Mouse (Mus musculus): ENCODE measurements around the gene Acbd5. TPM values are rescaled to one million over a fixed set of nuclear protein-coding genes. Genes with fewer than 3 reads are reported as not detected.

Gene Acbd5
- 23.7 and 24.2 TPM in 2 replicates for polyA plus RNA-seq (2014; fragmentation: Nextera tagmentation; extraction: Ambion mirVana)

DNA sequence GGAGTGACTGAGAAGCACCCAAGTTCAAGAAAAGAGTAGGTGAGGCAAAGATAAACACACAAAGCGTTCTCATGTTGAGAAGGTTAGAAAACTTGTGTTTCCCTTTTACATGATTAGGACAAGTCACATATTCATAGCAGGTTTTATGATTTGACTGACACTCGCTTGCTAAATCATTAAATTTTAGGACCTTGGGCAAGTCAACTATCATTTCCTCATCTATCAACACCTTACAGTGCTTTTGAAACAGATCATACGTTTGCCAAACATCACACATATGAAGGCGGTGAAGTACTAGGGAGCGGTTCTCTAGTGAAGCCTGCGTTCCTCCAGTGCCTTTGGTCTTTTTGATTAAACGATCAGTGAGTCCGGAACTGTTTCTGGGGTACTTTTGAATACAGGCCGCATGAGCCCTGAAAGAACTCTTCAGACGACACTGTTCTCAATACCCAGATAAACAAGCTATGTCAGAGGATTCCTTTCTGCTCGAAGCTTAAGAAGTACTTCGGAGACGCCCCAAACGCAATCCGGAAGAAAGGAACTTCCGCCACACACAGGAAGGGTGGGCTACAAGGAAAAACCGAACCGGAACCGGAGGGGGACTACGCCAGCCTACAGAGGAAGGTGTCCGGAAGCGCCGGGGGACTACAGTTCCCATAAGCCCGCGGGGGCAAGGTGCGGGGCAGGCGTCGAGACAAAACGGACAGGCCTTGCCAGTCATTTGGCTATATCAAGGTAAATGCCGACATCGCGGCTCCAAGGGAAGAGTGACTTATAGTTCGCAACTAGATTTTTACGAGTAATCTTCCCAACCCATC, at the start of gene Acbd5:
Gene Acbd5, plus strand, starts transcription at position 616 of the 818 bp plus-strand sequence.
- Histone ChIP-seq H3K4me2 (ENCODE audit: low read length) (peak within 1 kb of the TSS; percentile 95), H3K4me3 (ENCODE audit: low read depth, low read length) (peak within 1 kb of the TSS; percentile 67), H3K4me1 (replicated peaks; ENCODE audit: control insufficient read depth, insufficient read depth, low read length) (no peaks in the 10 kb centered on the region), H3K27me3 (replicated peaks; ENCODE audit: control insufficient read depth, insufficient read depth, low read length) (no peaks in the 10 kb centered on the region), H3K9me3 (ENCODE audit: control insufficient read depth, low read length) (no peaks in the 10 kb centered on the region), H3K27ac (ENCODE audit: low read depth) (peak within 1 kb of the TSS; percentile 94), H3K36me3 (ENCODE audit: control insufficient read depth, insufficient read depth, low read length) (no peaks in the 10 kb centered on the region), H3K9ac (ENCODE audit: low read length) (peak within 1 kb of the TSS; percentile 74)
- 2% methylated on average over 34 of the region's 34 CpGs for WGBS
- ATAC-seq (replicated peaks; ENCODE audit: low FRiP score, low TSS enrichment, low read depth) (peak; percentile 94), DNase-seq (ENCODE audit: low spot score) (peak; percentile 96)

GRCm38 (mm10) chr2:23019170-23019569, 48.8 kb upstream of the Acbd5 start:
- Histone ChIP-seq H3K36me3 (ENCODE audit: control insufficient read depth, insufficient read depth, low read length) (no peaks in the 10 kb centered on the region), H3K4me1 (replicated peaks; ENCODE audit: control insufficient read depth, insufficient read depth, low read length) (peaks cover 11% of the 10 kb centered on the region), H3K27ac (ENCODE audit: low read depth) (no peak overlapping the region), H3K27me3 (replicated peaks; ENCODE audit: control insufficient read depth, insufficient read depth, low read length) (no peaks in the 10 kb centered on the region), H3K9me3 (ENCODE audit: control insufficient read depth, low read length) (no peaks in the 10 kb centered on the region), H3K4me3 (ENCODE audit: low read depth, low read length) (no peak overlapping the region), H3K4me2 (ENCODE audit: low read length) (no peak overlapping the region), H3K9ac (ENCODE audit: low read length) (no peak overlapping the region)
- ATAC-seq (replicated peaks; ENCODE audit: low FRiP score, low TSS enrichment, low read depth) (no peak), DNase-seq (ENCODE audit: low spot score) (no peak)
- 90% methylated on average over 2 of the region's 2 CpGs for WGBS

- ATAC-seq (replicated peaks; ENCODE audit: low FRiP score, low TSS enrichment, low read depth) (no peak), DNase-seq (ENCODE audit: low spot score) (no peak)
- no peaks in the 10 kb centered on the region for H3K36me3 ChIP-seq (ENCODE audit: control insufficient read depth, insufficient read depth, low read length)
- H3K27ac ChIP-seq (ENCODE audit: low read depth): no peak overlapping the region
- WGBS: 86% methylated on average over 4 of the region's 4 CpGs
- no peak overlapping the region for H3K4me2 ChIP-seq (ENCODE audit: low read length)
- H3K4me3 ChIP-seq (ENCODE audit: low read depth, low read length): no peak overlapping the region
- H3K27me3 ChIP-seq (replicated peaks; ENCODE audit: control insufficient read depth, insufficient read depth, low read length): no peaks in the 10 kb centered on the region
- no peaks in the 10 kb centered on the region for H3K4me1 ChIP-seq (replicated peaks; ENCODE audit: control insufficient read depth, insufficient read depth, low read length)
- no peak overlapping the region for H3K9ac ChIP-seq (ENCODE audit: low read length)
- H3K9me3 ChIP-seq (ENCODE audit: control insufficient read depth, low read length): no peaks in the 10 kb centered on the region
Observed at GRCm38 (mm10) chr2:23021320-23021719, 46.6 kb upstream of the Acbd5 start.

DNA sequence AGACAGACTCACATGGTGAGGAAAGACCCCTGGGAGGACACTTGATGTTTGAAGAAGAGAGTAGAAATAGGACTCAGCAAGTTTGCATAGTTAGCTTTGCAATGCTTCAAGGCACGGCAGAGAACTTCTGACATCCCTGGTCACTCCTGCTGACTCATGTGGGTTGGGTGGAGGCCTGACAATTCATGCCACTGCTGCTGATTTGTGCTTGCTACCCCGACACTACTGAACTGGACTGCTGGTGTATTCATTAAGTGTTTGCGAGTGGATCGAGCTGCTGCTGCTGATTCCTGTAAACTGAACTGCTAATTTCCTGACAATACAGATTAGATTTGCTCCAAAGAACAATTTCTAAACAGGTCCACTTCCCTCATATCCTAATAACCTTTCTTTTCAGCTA, 46.2 kb upstream of the Acbd5 start:
- 74% methylated on average over 4 of the region's 4 CpGs for WGBS
- no peak overlapping the region for H3K4me2 ChIP-seq (ENCODE audit: low read length)
- no peaks in the 10 kb centered on the region for H3K4me1 ChIP-seq (replicated peaks; ENCODE audit: control insufficient read depth, insufficient read depth, low read length)
- ATAC-seq (replicated peaks; ENCODE audit: low FRiP score, low TSS enrichment, low read depth): no peak
- H3K27ac ChIP-seq (ENCODE audit: low read depth): no peak overlapping the region
- no peak overlapping the region for H3K4me3 ChIP-seq (ENCODE audit: low read depth, low read length)
- H3K9me3 ChIP-seq (ENCODE audit: control insufficient read depth, low read length): no peaks in the 10 kb centered on the region
- H3K36me3 ChIP-seq (ENCODE audit: control insufficient read depth, insufficient read depth, low read length): no peaks in the 10 kb centered on the region
- no peak overlapping the region for H3K9ac ChIP-seq (ENCODE audit: low read length)
- no peak for DNase-seq (ENCODE audit: low spot score)
- no peaks in the 10 kb centered on the region for H3K27me3 ChIP-seq (replicated peaks; ENCODE audit: control insufficient read depth, insufficient read depth, low read length)

GRCm38 (mm10) chr2:23023023-23023422, 44.9 kb upstream of the Acbd5 start:
- Histone ChIP-seq H3K9me3 (ENCODE audit: control insufficient read depth, low read length) (no peaks in the 10 kb centered on the region), H3K4me2 (ENCODE audit: low read length) (no peak overlapping the region), H3K4me1 (replicated peaks; ENCODE audit: control insufficient read depth, insufficient read depth, low read length) (no peaks in the 10 kb centered on the region), H3K27ac (ENCODE audit: low read depth) (no peak overlapping the region), H3K27me3 (replicated peaks; ENCODE audit: control insufficient read depth, insufficient read depth, low read length) (no peaks in the 10 kb centered on the region), H3K9ac (ENCODE audit: low read length) (no peak overlapping the region), H3K36me3 (ENCODE audit: control insufficient read depth, insufficient read depth, low read length) (no peaks in the 10 kb centered on the region), H3K4me3 (ENCODE audit: low read depth, low read length) (no peak overlapping the region)
- ATAC-seq (replicated peaks; ENCODE audit: low FRiP score, low TSS enrichment, low read depth): no peak
- WGBS: 93% methylated on average over 3 of the region's 3 CpGs
- no peak for DNase-seq (ENCODE audit: low spot score)

- H3K9ac ChIP-seq (ENCODE audit: low read length): no peak overlapping the region
- no peak for DNase-seq (ENCODE audit: low spot score)
- 89% methylated on average over 4 of the region's 4 CpGs for WGBS
- H3K27me3 ChIP-seq (replicated peaks; ENCODE audit: control insufficient read depth, insufficient read depth, low read length): no peaks in the 10 kb centered on the region
- H3K36me3 ChIP-seq (ENCODE audit: control insufficient read depth, insufficient read depth, low read length): no peaks in the 10 kb centered on the region
- H3K4me1 ChIP-seq (replicated peaks; ENCODE audit: control insufficient read depth, insufficient read depth, low read length): no peaks in the 10 kb centered on the region
- no peak overlapping the region for H3K4me2 ChIP-seq (ENCODE audit: low read length)
- H3K4me3 ChIP-seq (ENCODE audit: low read depth, low read length): no peak overlapping the region
- no peak overlapping the region for H3K27ac ChIP-seq (ENCODE audit: low read depth)
- ATAC-seq (replicated peaks; ENCODE audit: low FRiP score, low TSS enrichment, low read depth): no peak
- no peaks in the 10 kb centered on the region for H3K9me3 ChIP-seq (ENCODE audit: control insufficient read depth, low read length)
Observed at GRCm38 (mm10) chr2:23023714-23024282, 44.2 kb upstream of the Acbd5 start.

DNA sequence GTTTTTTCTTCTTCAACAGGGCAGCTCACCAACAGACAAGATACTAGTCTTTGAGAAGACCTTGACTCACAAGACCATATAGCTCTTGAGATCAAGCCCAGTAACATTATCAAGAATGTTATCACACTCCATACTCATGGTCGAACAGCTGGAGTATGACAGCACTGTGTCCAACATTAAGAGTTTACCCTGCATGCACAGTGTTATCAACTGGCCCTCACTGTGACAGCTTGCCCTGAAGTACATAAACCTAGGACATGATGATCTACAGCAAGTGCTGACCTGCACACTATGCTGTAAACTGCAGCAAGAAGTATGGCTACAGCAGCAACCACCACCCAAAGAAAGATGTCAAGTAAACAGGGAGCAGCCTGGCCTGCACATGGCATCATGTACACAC, 41.6 kb upstream of the Acbd5 start:
- Histone ChIP-seq H3K27me3 (replicated peaks; ENCODE audit: control insufficient read depth, insufficient read depth, low read length) (no peaks in the 10 kb centered on the region), H3K27ac (ENCODE audit: low read depth) (no peak overlapping the region), H3K9ac (ENCODE audit: low read length) (no peak overlapping the region), H3K9me3 (ENCODE audit: control insufficient read depth, low read length) (no peaks in the 10 kb centered on the region), H3K4me3 (ENCODE audit: low read depth, low read length) (no peak overlapping the region), H3K4me2 (ENCODE audit: low read length) (no peak overlapping the region), H3K4me1 (replicated peaks; ENCODE audit: control insufficient read depth, insufficient read depth, low read length) (no peaks in the 10 kb centered on the region), H3K36me3 (ENCODE audit: control insufficient read depth, insufficient read depth, low read length) (no peaks in the 10 kb centered on the region)
- 80% methylated on average over 1 of the region's 1 CpGs for WGBS
- DNase-seq (ENCODE audit: low spot score) (no peak), ATAC-seq (replicated peaks; ENCODE audit: low FRiP score, low TSS enrichment, low read depth) (no peak)

DNA sequence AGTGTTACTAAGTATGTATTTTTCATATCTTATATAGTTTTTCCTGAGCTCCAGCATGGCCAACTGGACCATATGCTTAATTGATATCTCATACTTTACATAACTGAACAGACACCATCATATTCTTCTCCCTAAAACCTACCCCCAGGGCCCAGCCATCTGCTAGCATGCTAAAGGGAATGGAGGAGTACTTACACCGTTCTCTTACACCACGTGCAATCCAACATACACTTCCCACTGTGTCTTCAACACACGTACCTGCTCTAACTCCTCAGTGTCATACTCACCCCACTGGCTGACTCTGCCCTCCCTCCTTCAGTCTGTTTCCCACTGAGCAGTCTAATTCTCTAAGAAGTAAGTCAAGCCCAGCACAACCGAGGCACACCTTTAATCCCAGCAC, 39.1 kb upstream of the Acbd5 start:
- H3K4me1 ChIP-seq (replicated peaks; ENCODE audit: control insufficient read depth, insufficient read depth, low read length): no peaks in the 10 kb centered on the region
- H3K27ac ChIP-seq (ENCODE audit: low read depth): no peak overlapping the region

GRCm38 (mm10) chr2:23030631-23031030, 37.3 kb upstream of the Acbd5 start:
- Histone ChIP-seq H3K27ac (ENCODE audit: low read depth) (no peak overlapping the region), H3K4me2 (ENCODE audit: low read length) (no peak overlapping the region), H3K4me1 (replicated peaks; ENCODE audit: control insufficient read depth, insufficient read depth, low read length) (no peaks in the 10 kb centered on the region), H3K4me3 (ENCODE audit: low read depth, low read length) (no peak overlapping the region), H3K9ac (ENCODE audit: low read length) (no peak overlapping the region), H3K9me3 (ENCODE audit: control insufficient read depth, low read length) (no peaks in the 10 kb centered on the region), H3K27me3 (replicated peaks; ENCODE audit: control insufficient read depth, insufficient read depth, low read length) (no peaks in the 10 kb centered on the region), H3K36me3 (ENCODE audit: control insufficient read depth, insufficient read depth, low read length) (no peaks in the 10 kb centered on the region)
- no peak for DNase-seq (ENCODE audit: low spot score)
- WGBS: 95% methylated on average over 3 of the region's 4 CpGs
- ATAC-seq (replicated peaks; ENCODE audit: low FRiP score, low TSS enrichment, low read depth): no peak

More for the DNA sequence above, 39.1 kb upstream of the Acbd5 start:
- DNase-seq (ENCODE audit: low spot score) (no peak), ATAC-seq (replicated peaks; ENCODE audit: low FRiP score, low TSS enrichment, low read depth) (no peak)
- Histone ChIP-seq H3K4me3 (ENCODE audit: low read depth, low read length) (no peak overlapping the region), H3K36me3 (ENCODE audit: control insufficient read depth, insufficient read depth, low read length) (no peaks in the 10 kb centered on the region), H3K9me3 (ENCODE audit: control insufficient read depth, low read length) (no peaks in the 10 kb centered on the region), H3K4me2 (ENCODE audit: low read length) (no peak overlapping the region), H3K9ac (ENCODE audit: low read length) (no peak overlapping the region), H3K27me3 (replicated peaks; ENCODE audit: control insufficient read depth, insufficient read depth, low read length) (no peaks in the 10 kb centered on the region)
- 87% methylated on average over 4 of the region's 4 CpGs for WGBS

All from intestine, embryonic 14.5 days (tissue).